Mouse (Mus musculus): ENCODE results near the gene Rps19. TPM values are rescaled to one million over a fixed set of nuclear protein-coding genes. Genes with fewer than 3 reads are reported as not detected.
A peak's percentile ranks its signal among the peaks of the same experiment; 100 is the strongest.
"Not testable (repeated sequence)": the region's sequence is repeated elsewhere in the genome, so short reads cannot be mapped to it uniquely, and the experiment has no call there.

Rps19 gene
- polyA plus RNA-seq, 1 experiment: 1,002 TPM

GRCm38 (mm10) chr7:24887096-24887495 is 2.9 kb downstream of the Rps19 start:
- no peaks in the 10 kb centered on the region for H3K4me1 ChIP-seq (ENCODE audit: control insufficient read depth, insufficient read depth, insufficient read length, low read length)

DNA sequence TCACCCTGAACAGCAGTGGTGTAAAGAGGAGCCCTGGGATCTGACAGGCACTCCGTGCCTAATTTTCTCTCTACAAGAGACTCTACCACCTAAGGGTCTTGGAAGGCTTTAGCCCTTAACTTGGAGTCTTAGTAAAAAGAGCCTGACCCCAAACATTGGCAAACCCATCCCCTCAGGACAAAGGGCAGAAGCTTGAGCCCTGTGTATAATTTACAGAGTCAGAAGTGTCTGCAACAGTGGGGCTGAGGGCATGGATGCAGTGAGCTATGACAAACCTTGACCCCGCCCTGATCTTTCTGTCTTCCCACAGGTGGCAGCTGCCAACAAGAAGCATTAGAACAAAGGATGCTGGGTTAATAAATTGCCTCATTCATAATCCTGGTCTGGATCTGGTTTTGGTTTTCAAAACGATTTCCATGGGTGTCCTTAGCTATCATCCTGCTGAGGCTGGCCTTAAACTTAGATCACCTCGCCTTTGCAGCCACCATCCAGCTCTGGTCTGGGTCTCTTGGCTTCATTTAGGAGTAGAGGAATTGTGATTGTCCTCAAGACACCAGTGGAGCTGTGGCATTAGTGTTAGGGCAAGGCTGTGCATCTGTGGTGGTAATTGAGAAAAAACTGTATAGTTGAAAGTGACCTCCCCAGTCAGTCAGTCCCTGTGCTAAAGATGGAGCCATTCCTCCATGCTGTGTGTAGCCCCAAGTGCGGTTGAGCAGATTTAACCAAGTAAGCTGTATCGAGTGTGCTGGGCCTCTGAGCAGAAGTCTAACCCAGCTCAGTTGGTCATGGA is 5.5 kb downstream of the Rps19 start:
- Histone ChIP-seq H3K4me3 (ENCODE audit: insufficient read depth, low read depth, low read length) (no peak overlapping the region), H3K4me1 (ENCODE audit: control insufficient read depth, insufficient read depth, insufficient read length, low read length) (no peaks in the 10 kb centered on the region), H3K27ac (replicated peaks; ENCODE audit: low read depth, low read length) (no peak overlapping the region)

More at GRCm38 (mm10) chr7:24887096-24887495, 2.9 kb downstream of the Rps19 start:
- H3K4me3 ChIP-seq (ENCODE audit: insufficient read depth, low read depth, low read length): no peak overlapping the region
- H3K27ac ChIP-seq (replicated peaks; ENCODE audit: low read depth, low read length): no peak overlapping the region

DNA sequence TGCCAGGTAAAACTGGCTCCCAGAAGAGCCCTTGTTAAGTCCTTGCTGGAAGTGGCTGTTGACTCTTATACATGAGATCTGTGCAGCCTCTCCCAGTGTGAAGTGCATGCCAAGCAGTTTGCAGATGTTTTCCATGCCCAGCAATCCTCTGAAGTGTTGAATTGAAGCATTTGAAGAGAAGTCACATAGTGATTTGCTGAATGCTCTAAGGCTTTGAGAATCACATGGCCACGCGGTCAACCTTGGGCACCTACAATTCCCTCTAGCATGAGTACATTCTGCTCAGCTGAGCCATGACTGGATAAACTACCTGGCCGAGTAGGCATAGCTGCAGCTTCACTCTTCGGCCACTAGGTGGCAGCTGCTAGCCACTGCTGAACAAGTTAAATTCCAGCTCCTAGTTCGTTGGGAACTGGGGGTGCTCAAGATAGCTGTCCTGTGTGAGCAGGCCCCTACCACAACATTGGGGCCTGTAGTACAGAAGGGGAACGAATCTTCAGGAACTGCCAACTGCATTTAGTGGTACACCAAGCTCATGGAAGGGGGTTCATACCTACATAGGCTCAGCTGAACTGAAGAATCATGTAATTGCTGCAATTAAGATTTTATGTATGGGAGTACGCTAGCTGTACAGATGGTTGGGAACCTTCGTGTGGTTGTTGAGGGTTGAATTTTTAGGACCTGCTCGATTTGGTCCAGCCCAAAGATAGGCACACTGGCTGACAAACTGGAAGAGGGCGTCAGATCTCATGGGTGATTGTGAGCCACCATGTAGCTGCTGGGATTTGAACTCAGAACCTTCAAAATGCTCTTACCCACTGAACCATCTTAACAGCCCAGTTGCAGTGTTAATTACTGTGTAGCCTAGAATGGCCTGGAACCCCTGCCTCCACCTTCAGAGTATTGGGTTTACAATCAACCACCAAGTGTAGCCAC is 6.4 kb downstream of the Rps19 start:
- Histone ChIP-seq H3K27ac (replicated peaks; ENCODE audit: low read depth, low read length) (no peak overlapping the region), H3K4me1 (ENCODE audit: control insufficient read depth, insufficient read depth, insufficient read length, low read length) (no peaks in the 10 kb centered on the region), H3K4me3 (ENCODE audit: insufficient read depth, low read depth, low read length) (no peak overlapping the region)

- Histone ChIP-seq H3K4me3 (ENCODE audit: insufficient read depth, low read depth, low read length) (no peak overlapping the region), H3K27ac (replicated peaks; ENCODE audit: low read depth, low read length) (no peak overlapping the region), H3K4me1 (ENCODE audit: control insufficient read depth, insufficient read depth, insufficient read length, low read length) (no peaks in the 10 kb centered on the region)
Measured at GRCm38 (mm10) chr7:24891241-24892124, 7.3 kb downstream of the Rps19 start.

- H3K4me1 ChIP-seq (ENCODE audit: control insufficient read depth, insufficient read depth, insufficient read length, low read length): no peaks in the 10 kb centered on the region
- no peak overlapping the region for H3K4me3 ChIP-seq (ENCODE audit: insufficient read depth, low read depth, low read length)
- H3K27ac ChIP-seq (replicated peaks; ENCODE audit: low read depth, low read length): no peak overlapping the region
Measured at GRCm38 (mm10) chr7:24892125-24892583, 8.0 kb downstream of the Rps19 start.

GRCm38 (mm10) chr7:24895749-24896148 is 11.6 kb downstream of the Rps19 start:
- H3K27ac ChIP-seq (replicated peaks; ENCODE audit: low read depth, low read length); H3K4me1 ChIP-seq (ENCODE audit: control insufficient read depth, insufficient read depth, insufficient read length, low read length); H3K4me3 ChIP-seq (ENCODE audit: insufficient read depth, low read depth, low read length): not testable (repeated sequence)

DNA sequence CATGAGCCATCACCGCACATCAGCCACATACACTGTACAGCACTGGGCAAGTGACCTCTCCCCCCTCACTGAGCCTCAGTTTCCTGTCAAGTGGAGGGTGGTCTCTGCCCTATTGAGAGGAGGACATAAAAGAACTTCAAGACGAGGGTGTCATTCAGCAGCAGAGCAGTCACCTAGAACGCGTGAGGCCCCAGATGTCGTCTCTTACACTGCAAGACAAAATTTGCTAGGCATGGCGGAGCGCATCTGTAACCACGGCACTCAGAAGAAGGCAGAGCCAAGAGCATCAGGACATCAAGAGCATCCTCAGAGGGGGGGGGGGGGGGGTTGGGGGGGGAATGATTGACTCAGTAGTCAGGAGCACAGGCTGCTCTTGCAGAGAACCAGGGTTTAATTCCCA is 12.1 kb downstream of the Rps19 start:
- no peaks in the 10 kb centered on the region for H3K4me1 ChIP-seq (ENCODE audit: control insufficient read depth, insufficient read depth, insufficient read length, low read length)
- H3K4me3 ChIP-seq (ENCODE audit: insufficient read depth, low read depth, low read length): no peak overlapping the region
- H3K27ac ChIP-seq (replicated peaks; ENCODE audit: low read depth, low read length): no peak overlapping the region

DNA sequence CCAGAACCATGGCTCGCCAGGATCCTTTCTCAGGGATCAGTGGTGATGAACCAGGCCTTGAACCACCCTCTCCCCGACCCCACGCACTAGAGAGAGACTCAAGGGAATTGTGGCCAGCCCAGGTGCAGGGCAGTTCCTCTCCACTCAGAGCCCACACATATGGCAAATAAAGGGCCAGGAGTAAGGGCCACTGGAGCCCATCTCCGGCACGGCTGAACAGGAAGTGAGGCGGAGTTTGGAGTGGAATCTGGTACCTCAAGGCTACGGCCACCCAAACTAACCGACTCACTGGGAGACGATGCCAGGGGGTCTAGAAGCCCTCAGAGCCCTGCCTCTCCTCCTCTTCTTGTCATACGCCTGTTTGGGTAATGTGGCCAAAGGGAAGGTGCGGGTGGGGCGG is 13.1 kb downstream of the Rps19 start, which contains the start of gene Cd79a:
Gene Cd79a, plus strand, starts transcription at position 158 of the 400 bp plus-strand sequence.
- no peak within 1 kb of the TSS for H3K27ac ChIP-seq (replicated peaks; ENCODE audit: low read depth, low read length)
- H3K4me1 ChIP-seq (ENCODE audit: control insufficient read depth, insufficient read depth, insufficient read length, low read length): no peaks in the 10 kb centered on the region
- no peak within 1 kb of the TSS for H3K4me3 ChIP-seq (ENCODE audit: insufficient read depth, low read depth, low read length)

- Histone ChIP-seq H3K4me1 (ENCODE audit: control insufficient read depth, insufficient read depth, insufficient read length, low read length) (no peaks in the 10 kb centered on the region), H3K27ac (replicated peaks; ENCODE audit: low read depth, low read length) (no peak overlapping the region), H3K4me3 (ENCODE audit: insufficient read depth, low read depth, low read length) (no peak overlapping the region)
Measured at GRCm38 (mm10) chr7:24897959-24898358, 13.8 kb downstream of the Rps19 start.

DNA sequence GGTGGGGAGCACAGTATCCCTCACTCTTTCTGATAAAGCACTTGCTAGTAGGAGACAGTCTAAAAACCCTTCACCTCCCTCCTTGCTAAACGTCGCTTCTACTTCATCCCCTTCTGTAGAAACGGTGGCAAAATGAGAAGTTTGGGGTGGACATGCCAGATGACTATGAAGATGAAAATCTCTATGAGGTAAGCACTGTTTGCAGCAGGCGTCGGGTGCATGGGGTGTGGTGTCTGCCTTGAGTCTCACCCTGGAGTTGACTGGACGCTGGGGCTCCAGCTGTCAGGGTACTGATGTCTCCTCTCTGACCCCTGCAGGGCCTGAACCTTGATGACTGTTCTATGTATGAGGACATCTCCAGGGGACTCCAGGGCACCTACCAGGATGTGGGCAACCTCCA is 16.9 kb downstream of the Rps19 start:
- Histone ChIP-seq H3K27ac (replicated peaks; ENCODE audit: low read depth, low read length) (no peak overlapping the region), H3K4me1 (ENCODE audit: control insufficient read depth, insufficient read depth, insufficient read length, low read length) (no peaks in the 10 kb centered on the region)

GRCm38 (mm10) chr7:24901842-24902241 is 17.7 kb downstream of the Rps19 start:
- H3K4me1 ChIP-seq (ENCODE audit: control insufficient read depth, insufficient read depth, insufficient read length, low read length): no peaks in the 10 kb centered on the region
- H3K27ac ChIP-seq (replicated peaks; ENCODE audit: low read depth, low read length): peak overlapping the region; percentile 96; the same call in 1 of the 2 replicates
- H3K4me3 ChIP-seq (ENCODE audit: insufficient read depth, low read depth, low read length): peak overlapping the region; percentile 68

More for the DNA sequence above, 16.9 kb downstream of the Rps19 start:
- no peak overlapping the region for H3K4me3 ChIP-seq (ENCODE audit: insufficient read depth, low read depth, low read length)

GRCm38 (mm10) chr7:24902264-24902629 is 18.1 kb downstream of the Rps19 start:
- Histone ChIP-seq H3K27ac (replicated peaks; ENCODE audit: low read depth, low read length) (peak overlapping the region; percentile 96), H3K4me1 (ENCODE audit: control insufficient read depth, insufficient read depth, insufficient read length, low read length) (no peaks in the 10 kb centered on the region), H3K4me3 (ENCODE audit: insufficient read depth, low read depth, low read length) (peak overlapping the region; percentile 68)

DNA sequence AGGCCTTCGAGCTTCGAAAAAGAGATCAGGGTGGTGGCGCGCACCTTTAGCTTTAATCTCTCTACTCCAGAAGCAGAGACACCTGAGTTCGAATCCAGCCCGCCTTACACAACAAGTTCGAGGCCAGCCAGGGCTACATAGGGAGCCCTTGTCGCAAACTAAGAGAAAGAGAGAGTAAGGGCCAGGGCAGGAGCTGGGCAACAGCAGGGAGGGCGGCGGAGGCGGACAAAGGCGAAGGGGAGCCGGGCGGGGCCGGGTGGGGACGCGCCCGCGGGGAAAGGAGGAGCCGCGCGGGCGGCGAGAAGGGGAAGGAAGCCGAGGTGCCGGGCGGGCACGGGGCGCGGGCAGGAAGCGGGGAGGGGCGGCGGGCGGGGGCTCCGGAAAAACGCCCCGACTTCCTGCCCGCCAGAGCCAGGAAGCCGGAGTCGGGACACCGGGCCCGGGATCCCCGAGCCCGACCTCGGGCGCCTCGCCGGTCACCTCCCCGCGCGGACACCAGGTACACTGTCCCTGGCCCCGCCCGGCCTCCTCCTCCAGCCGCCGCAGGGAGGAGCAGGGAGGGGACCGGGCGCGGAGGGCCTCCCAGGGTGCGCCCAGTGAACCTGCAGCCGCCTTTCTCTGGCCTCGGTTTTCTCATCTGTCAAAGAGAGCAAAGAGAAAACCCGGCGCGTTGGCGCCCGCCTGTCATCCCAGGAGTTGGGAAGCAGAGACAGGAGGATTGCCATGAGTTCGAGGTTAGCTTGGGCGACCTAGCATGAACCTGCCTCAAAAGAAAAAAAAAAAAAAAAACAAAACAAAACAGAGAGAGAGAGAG is 18.7 kb downstream of the Rps19 start, which contains the start of gene Arhgef1:
Gene Arhgef1, plus strand, starts transcription at position 283 of the 814 bp plus-strand sequence.
- H3K4me3 ChIP-seq (ENCODE audit: insufficient read depth, low read depth, low read length): peak within 1 kb of the TSS; percentile 86
- H3K4me1 ChIP-seq (ENCODE audit: control insufficient read depth, insufficient read depth, insufficient read length, low read length): no peaks in the 10 kb centered on the region
- peak within 1 kb of the TSS; percentile 96 for H3K27ac ChIP-seq (replicated peaks; ENCODE audit: low read depth, low read length)

GRCm38 (mm10) chr7:24903444-24903825 is 19.3 kb downstream of the Rps19 start:
- peak overlapping the region; percentile 86 for H3K4me3 ChIP-seq (ENCODE audit: insufficient read depth, low read depth, low read length)
- H3K27ac ChIP-seq (replicated peaks; ENCODE audit: low read depth, low read length): peak overlapping the region; percentile 91
- no peaks in the 10 kb centered on the region for H3K4me1 ChIP-seq (ENCODE audit: control insufficient read depth, insufficient read depth, insufficient read length, low read length)

All from brown adipose tissue, adult 24 weeks (tissue).